Mouse (Mus musculus) forebrain, embryonic 14.5 days (tissue): ENCODE measurements around the gene Car6. TPM values are rescaled to one million over a fixed set of nuclear protein-coding genes. Genes with fewer than 3 reads are reported as not detected.

ENCODE experiments used
- ATAC-seq: fragments of 200-750 bp; cut with Nextera tagmentation; 2 replicates; pipeline ENCODE4 v1.8.0; 2017; ENCODE audit warnings: mild to moderate bottlenecking, moderate library complexity
- DNase-seq: peaks from one replicate; pipeline ENCODE4 v3.0.0-alpha.2; 2015; ENCODE audit warnings: low spot score
- H3K27ac ChIP-seq: fragments of 300-500 bp; sonication (generic); 2 replicates; pipeline ENCODE4 v1.5.1; 2014; ENCODE audit warnings: low read depth, mild to moderate bottlenecking, control low read depth, low read length, moderate library complexity
- H3K27me3 ChIP-seq: fragments of 300-500 bp; sonication (generic); replicated peaks from 2 replicates; pipeline ENCODE4 v1.6.1; 2014; ENCODE audit warnings: low read length, control low read depth, mixed read lengths; ENCODE audit not compliant: control insufficient read depth, insufficient read depth
- H3K36me3 ChIP-seq: fragments of 300-500 bp; sonication (generic); 2 replicates; pipeline ENCODE4 v1.6.1; 2014; ENCODE audit warnings: low read length, control low read depth; ENCODE audit not compliant: control insufficient read depth, insufficient read depth
- H3K4me1 ChIP-seq: fragments of 300-500 bp; sonication (generic); 2 replicates; pipeline ENCODE4 v1.6.1; 2014; ENCODE audit warnings: antibody characterized with exemption, low read length, control low read depth; ENCODE audit not compliant: control insufficient read depth, insufficient read depth
- H3K4me2 ChIP-seq: fragments of 300-500 bp; sonication (generic); 2 replicates; pipeline ENCODE4 v1.6.1; 2014; ENCODE audit warnings: mild to moderate bottlenecking, control low read depth, low read length
- H3K4me3 ChIP-seq: fragments of 300-500 bp; sonication (generic); 2 replicates; pipeline ENCODE4 v1.5.1; 2014; ENCODE audit warnings: low read depth, low read length, control low read depth
- H3K9ac ChIP-seq: fragments of 300-500 bp; sonication (generic); 2 replicates; pipeline ENCODE4 v1.6.1; 2014; ENCODE audit warnings: mild to moderate bottlenecking, low read length, control low read depth, moderate library complexity
- H3K9me3 ChIP-seq: fragments of 300-500 bp; sonication (generic); replicated peaks from 2 replicates; pipeline ENCODE4 v1.6.1; 2016; ENCODE audit warnings: low read length, control low read depth, mixed read lengths; ENCODE audit not compliant: control insufficient read depth
- WGBS: fragments of 180-500 bp; shearing (Covaris S2); extraction: QIAGEN DNeasy Blood & Tissue Kit; methylation state at CpG from one replicate; pipeline ENCODE4 v1.1.7; 2014; 5-methylcytosine and 5-hydroxymethylcytosine counted together
- polyA plus RNA-seq: library from polyadenylated mRNA; unstranded; fragments of >200 nt; fragmentation: Nextera tagmentation; extraction: Ambion mirVana; gene quantifications from 2 replicates; pipeline ENCODE4 v1.2.1, GENCODE M21; 2014

Car6 gene
- polyA plus RNA-seq, 1 experiment from 2014 or later = not detected

DNA sequence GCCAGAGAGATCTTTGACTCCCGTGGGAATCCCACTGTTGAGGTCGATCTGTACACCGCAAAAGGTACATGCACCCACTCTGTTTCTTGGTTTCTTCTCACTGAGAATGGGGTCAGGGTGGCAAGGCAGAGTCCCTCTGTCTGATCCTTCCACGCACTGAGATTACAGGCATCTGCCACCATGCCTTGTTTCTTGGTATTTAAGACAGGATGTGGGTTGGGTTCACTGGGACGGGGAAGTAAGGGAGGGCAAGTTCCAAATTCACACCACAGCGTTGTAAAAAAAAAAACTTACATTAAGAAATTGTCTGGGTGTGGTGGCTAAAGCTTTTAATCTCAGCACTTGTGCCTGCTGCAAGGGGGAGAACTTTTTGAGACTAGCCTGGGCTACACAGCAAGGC, 38.4 kb upstream of the Car6 start:
- H3K36me3 ChIP-seq = peaks cover 44% of the 10 kb centered on the region
- H3K4me2 ChIP-seq = peak overlapping the region; percentile 91
- 40% methylated on average over 6 of the region's 6 CpGs for WGBS
- H3K9me3 ChIP-seq = no peaks in the 10 kb centered on the region
- peaks cover 19% of the 10 kb centered on the region for H3K4me1 ChIP-seq
- DNase-seq = no peak
- H3K27ac ChIP-seq = no peak overlapping the region
- no peaks in the 10 kb centered on the region for H3K27me3 ChIP-seq
- no peak for ATAC-seq
- peak overlapping the region; percentile 88; the same call in 1 of the 2 replicates for H3K9ac ChIP-seq
- peak overlapping the region; percentile 85 for H3K4me3 ChIP-seq

DNA sequence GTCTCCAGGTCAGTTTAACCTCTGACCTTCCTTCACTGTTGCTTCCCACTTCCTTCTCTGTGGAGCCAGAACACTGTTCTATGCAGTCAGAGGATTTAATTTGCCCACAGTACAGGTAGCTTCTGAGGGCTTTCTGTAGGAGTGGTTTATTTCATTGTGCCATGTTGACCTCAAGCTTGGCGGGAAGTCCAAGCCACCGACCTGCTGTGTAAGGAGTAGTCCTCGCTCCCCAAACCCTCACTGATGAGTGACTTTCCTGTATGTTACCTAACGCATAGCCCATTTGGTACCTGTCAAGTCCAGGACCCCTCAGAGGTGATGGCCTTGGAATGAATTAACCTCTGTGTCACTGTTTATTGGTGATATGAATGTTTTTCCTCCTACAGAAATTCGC, 38.0 kb upstream of the Car6 start:
- no peaks in the 10 kb centered on the region for H3K27me3 ChIP-seq
- 21% methylated on average over 5 of the region's 5 CpGs for WGBS
- peaks cover 40% of the 10 kb centered on the region for H3K36me3 ChIP-seq
- no peaks in the 10 kb centered on the region for H3K9me3 ChIP-seq
- ATAC-seq (no peak), DNase-seq (no peak)
- H3K4me2 ChIP-seq = peak overlapping the region; percentile 91
- H3K4me1 ChIP-seq = peaks cover 19% of the 10 kb centered on the region
- no peak overlapping the region for H3K27ac ChIP-seq
- peak overlapping the region; percentile 88; the same call in 1 of the 2 replicates for H3K9ac ChIP-seq
- peak overlapping the region; percentile 85 for H3K4me3 ChIP-seq

DNA sequence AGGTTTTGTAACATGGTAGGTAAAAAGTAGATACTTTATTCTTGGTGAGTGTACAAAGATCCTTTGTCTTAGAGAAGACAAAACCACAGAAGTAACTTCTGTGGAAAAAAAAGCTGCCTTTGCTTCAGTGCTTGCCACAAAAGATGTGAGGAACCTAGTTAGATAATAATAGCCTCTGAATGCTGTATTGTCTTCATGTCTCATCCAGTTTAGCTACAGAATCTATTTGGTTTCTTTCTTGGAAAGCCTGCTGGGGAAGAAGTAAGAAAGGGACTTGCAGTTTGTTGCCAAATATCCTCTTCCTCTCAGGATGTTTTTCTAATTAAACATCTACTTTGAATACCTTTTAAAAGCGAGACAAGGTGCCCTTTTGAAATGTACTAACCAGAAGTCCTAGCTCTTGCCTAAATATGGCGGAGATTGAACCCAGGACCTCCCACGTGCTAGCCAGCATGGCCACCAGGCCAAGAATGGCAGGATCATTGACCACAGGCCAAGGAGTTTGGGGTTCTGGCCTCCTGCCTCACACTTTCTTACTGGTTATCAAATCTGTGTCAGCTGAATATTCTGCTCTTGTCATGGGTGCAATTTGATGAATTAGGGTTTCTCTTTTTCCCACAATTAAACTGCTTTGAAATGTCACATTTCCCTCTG, 37.4 kb upstream of the Car6 start:
- H3K9ac ChIP-seq = peak overlapping the region; percentile 88
- peak overlapping the region; percentile 91 for H3K4me2 ChIP-seq
- H3K4me3 ChIP-seq = peak overlapping the region; percentile 85
- peaks cover 34% of the 10 kb centered on the region for H3K36me3 ChIP-seq
- ATAC-seq (no peak), DNase-seq (no peak)
- 0 out of 2 replicates have a peak overlapping the region, but pooled peaks have one; percentile 29 for H3K27ac ChIP-seq
- peaks cover 19% of the 10 kb centered on the region for H3K4me1 ChIP-seq
- 3% methylated on average over 3 of the region's 3 CpGs for WGBS
- H3K27me3 ChIP-seq = no peaks in the 10 kb centered on the region
- no peaks in the 10 kb centered on the region for H3K9me3 ChIP-seq

DNA sequence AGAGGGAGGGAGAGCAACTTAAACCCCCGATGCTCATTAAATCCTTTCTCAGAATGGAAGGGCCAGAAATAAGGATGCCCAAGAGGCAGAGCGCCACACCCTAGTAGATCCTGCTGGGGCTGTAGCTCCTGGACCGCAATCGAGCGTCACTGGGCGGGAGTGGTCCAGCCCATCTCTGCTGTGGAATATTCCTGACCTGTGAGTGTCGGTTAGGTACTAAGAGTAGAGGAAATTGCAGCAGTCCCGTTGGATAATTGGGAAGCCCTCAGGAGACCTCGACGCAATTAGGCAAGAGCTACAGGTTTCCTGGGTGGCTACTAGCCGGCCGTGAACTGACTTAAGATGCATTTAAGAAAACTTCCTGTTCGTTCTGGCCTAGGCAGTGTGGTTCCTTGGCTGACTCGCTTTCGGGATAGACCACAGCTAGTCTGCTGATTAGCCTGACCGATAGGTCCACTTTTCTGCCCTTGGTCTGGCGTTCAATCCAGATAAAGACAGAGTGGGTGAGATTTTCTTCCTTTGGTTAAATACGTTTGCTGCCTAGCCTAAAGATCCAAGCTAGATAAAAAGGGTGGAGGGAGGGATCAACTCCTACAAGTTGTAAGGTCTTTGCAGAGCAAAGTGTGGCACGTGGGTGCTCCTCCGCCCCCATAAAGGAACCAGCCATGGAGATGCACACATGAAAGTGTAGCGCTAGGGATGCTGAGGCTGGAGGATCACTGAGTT, 36.7 kb upstream of the Car6 start:
- Histone ChIP-seq H3K9me3 (no peaks in the 10 kb centered on the region), H3K4me3 (peak overlapping the region; percentile 85), H3K27me3 (no peaks in the 10 kb centered on the region), H3K4me1 (peaks cover 19% of the 10 kb centered on the region), H3K4me2 (peak overlapping the region; percentile 91), H3K27ac (peak overlapping the region; percentile 99; the same call in 1 of the 2 replicates), H3K36me3 (peaks cover 27% of the 10 kb centered on the region), H3K9ac (peak overlapping the region; percentile 88)
- DNase-seq (no peak), ATAC-seq (no peak)
- under 1% methylated on average over 21 of the region's 21 CpGs for WGBS

DNA sequence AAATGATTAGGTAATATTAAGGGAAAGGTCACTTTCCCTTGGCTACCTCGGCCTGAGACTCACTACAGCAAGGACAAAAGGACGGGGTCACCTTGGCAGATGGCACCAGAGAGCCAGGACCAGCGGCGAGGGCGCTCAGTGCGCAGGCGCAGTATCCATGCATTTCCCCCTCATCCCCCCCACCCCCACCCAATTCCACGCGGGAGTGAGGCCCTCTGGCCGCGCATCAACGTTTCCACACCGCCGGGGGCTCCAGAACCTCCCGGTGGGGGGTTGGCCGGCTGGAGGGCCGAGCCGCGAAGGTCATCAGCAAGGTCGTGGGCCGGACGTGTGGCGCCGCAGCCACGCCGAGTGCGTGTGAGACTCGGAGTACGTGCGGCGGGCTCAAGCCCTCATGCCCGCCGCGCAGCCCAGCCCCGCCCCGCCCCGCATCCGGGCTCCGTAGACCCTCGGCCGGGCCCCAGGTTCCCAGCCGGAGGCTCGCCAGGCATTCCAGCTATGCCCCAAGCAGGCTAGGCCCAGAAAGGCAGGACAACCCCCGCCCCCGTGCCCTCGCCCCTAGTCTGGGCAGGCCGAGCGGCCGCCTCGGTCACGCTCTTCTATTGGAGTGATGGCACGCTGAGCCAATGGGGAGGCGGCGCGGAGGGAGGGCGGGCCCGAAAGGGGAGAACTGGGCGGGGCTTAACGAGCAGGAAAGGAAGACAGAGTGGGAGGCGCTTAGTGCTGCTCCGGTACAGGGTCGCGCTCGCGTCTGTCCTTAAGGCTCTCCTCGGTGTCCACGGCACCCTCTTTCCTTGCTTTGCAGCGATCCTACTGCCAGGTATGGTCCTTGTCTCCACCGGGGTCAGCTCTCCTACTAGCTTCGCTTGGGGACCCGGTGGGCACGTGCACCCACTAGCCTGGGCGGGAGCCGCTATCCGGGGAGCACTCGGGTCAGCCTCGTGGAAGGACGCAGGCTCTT, 35.7 kb upstream of the Car6 start, which contains the start of gene Eno1:
TSS of gene Eno1 (plus strand) at position 201 of the 961 bp plus-strand sequence.
- Histone ChIP-seq H3K27me3 (no peaks in the 10 kb centered on the region), H3K9me3 (no peaks in the 10 kb centered on the region), H3K9ac (peak within 1 kb of the TSS; percentile 88), H3K27ac (peak within 1 kb of the TSS; percentile 99), H3K4me1 (peaks cover 19% of the 10 kb centered on the region), H3K4me2 (peak within 1 kb of the TSS; percentile 91), H3K4me3 (peak within 1 kb of the TSS; percentile 85), H3K36me3 (peaks cover 17% of the 10 kb centered on the region)
- ATAC-seq (peak; percentile 97), DNase-seq (peak; percentile 98)
- WGBS = under 1% methylated on average over 74 of the region's 78 CpGs

DNA sequence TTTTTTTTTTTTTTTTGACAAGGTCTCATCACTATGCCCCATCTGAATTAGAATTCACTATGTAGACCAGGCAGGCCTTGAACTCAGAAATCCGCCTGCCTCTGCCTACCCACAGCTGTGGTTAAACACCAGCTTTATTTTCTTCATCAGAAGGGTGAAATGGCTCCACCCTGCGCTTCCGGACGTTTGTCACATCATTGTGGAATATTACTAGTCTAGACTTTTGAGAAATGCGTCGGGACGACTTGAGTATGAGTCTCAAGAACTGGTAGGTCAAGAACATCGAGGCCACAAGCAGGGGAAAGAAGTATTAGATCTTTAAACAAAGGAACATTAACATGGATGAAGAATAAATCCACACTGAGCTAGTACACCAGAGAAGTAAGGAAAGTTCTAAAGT, 34.9 kb upstream of the Car6 start:
- H3K4me3 ChIP-seq = peak overlapping the region; percentile 85
- ATAC-seq = no peak
- H3K4me1 ChIP-seq = peaks cover 21% of the 10 kb centered on the region
- no peaks in the 10 kb centered on the region for H3K27me3 ChIP-seq
- H3K36me3 ChIP-seq = peaks cover 9% of the 10 kb centered on the region
- WGBS = 83% methylated on average over 8 of the region's 8 CpGs
- no peak for DNase-seq
- peak overlapping the region; percentile 88; the same call in 1 of the 2 replicates for H3K9ac ChIP-seq
- peak overlapping the region; percentile 99 for H3K27ac ChIP-seq
- no peaks in the 10 kb centered on the region for H3K9me3 ChIP-seq
- peak overlapping the region; percentile 91 for H3K4me2 ChIP-seq

DNA sequence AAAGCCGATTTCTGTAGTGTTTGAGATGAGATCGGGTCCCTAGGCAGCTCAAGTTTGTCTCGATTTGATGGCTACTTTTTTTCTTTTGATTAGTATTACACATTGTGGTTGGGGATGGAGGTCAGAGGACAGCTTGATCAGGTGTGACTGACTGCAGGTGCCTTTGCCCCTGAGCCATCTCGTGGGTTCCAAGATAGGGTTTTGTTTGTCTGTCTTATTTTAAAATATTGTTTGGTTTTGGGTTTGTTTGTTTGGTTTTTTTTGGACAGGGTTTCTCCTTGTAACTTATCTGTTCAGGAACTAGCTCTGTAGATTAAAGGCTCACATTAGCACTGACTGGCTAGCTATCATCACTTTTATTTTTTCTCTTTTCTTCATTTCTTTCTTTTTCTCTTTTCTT, 34.5 kb upstream of the Car6 start:
- no peaks in the 10 kb centered on the region for H3K9me3 ChIP-seq
- ATAC-seq = no peak
- no peak overlapping the region for H3K4me3 ChIP-seq
- H3K36me3 ChIP-seq = peaks cover 6% of the 10 kb centered on the region
- DNase-seq = no peak
- no peak overlapping the region for H3K27ac ChIP-seq
- no peaks in the 10 kb centered on the region for H3K27me3 ChIP-seq
- no peak overlapping the region for H3K4me2 ChIP-seq
- WGBS = 65% methylated on average over 4 of the region's 4 CpGs
- H3K4me1 ChIP-seq = peaks cover 26% of the 10 kb centered on the region
- no peak overlapping the region for H3K9ac ChIP-seq

DNA sequence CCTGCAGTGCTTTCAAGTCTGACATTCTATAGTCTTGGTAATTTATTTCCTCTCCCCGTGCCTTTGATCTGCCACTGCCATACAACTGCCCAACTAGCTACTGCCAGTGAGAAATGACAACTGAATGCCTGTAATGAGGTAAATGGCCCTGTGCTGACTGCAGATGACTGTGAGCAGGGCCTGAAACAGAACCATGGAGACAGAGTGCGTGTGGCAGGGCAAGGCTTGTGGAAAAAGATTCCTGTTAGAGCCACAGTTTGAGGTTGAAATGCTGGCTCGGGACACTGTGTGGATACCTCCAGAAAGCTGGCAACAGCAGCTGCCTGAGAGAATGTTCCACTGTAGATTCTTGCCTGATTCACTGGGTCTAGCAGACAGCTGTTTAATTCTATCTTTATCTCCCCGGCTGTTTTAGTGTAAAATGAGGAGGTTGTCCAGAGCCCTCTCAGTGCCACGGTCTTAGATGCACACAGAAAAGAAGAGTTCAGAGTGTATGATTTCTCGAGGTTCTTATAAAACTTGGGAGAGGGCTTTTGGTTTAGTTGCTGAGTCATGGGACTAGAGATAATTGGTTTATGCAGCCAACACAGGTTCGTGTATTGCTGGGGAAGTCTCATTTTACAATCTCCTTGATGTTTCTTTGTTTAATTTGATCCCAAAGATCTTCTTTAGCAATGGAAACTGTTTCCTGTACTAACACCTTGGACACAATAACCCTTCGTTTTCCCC, 33.6 kb upstream of the Car6 start:
- ATAC-seq = no peak
- Histone ChIP-seq H3K9me3 (no peaks in the 10 kb centered on the region), H3K4me3 (no peak overlapping the region), H3K27ac (peak overlapping the region; percentile 17), H3K4me2 (no peak overlapping the region), H3K36me3 (no peaks in the 10 kb centered on the region), H3K9ac (no peak overlapping the region), H3K27me3 (no peaks in the 10 kb centered on the region), H3K4me1 (peaks cover 29% of the 10 kb centered on the region)
- 18% methylated on average over 8 of the region's 8 CpGs for WGBS
- no peak for DNase-seq
